Mouse (Mus musculus): ENCODE results near the gene Ptpre. TPM values are rescaled to one million over a fixed set of nuclear protein-coding genes. Genes with fewer than 3 reads are reported as not detected.
"Not testable (repeated sequence)": the region's sequence is repeated elsewhere in the genome, so short reads cannot be mapped to it uniquely, and the experiment has no call there.

Gene Ptpre
- polyA plus RNA-seq, 1 experiment from 2014 or later = 6.3 TPM

GRCm38 (mm10) chr7:135697021-135697740 is 159.9 kb downstream of the Ptpre start:
- peaks cover 82% of the 10 kb centered on the region for H3K36me3 ChIP-seq
- H3K27me3 ChIP-seq; H3K9me3 ChIP-seq (replicated peaks); ATAC-seq (ENCODE audit: insufficient number of reproducible peaks, low FRiP score, low TSS enrichment, low read depth); H3K4me3 ChIP-seq (replicated peaks); H3K4me2 ChIP-seq (replicated peaks); H3K4me1 ChIP-seq; H3K9ac ChIP-seq; H3K27ac ChIP-seq (replicated peaks): not testable (repeated sequence)
- 83% methylated on average over 5 of the region's 5 CpGs for WGBS

GRCm38 (mm10) chr7:135698362-135698761 is 161.1 kb downstream of the Ptpre start:
- Histone ChIP-seq H3K27me3 (no peaks in the 10 kb centered on the region), H3K4me3 (replicated peaks) (no peak overlapping the region), H3K9me3 (replicated peaks) (no peaks in the 10 kb centered on the region), H3K4me2 (replicated peaks) (no peak overlapping the region), H3K4me1 (no peaks in the 10 kb centered on the region), H3K36me3 (peaks cover 79% of the 10 kb centered on the region), H3K9ac (no peak overlapping the region), H3K27ac (replicated peaks) (no peak overlapping the region)
- no peak for ATAC-seq (ENCODE audit: insufficient number of reproducible peaks, low FRiP score, low TSS enrichment, low read depth)
- WGBS = 86% methylated on average over 2 of the region's 2 CpGs

DNA sequence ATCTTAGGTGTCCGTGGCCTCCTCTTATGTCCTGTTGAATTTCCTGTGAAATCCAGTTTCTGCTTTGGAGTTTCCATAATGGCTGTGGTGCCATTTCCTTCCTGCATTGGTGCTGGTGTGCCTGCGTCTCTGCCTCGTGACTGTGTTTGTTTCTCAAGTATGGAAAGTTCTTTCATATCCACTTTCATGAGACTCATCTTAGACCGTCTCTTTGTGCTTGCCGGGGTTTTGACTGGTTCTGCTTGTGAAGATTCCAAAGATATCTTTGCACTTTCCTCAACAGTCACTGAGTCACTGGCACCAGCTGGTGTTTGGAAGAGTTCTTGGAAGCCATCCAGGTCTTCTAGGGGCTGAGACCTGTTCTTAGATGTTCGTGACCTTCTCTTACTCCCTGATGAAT is 162.1 kb downstream of the Ptpre start:
- peaks cover 81% of the 10 kb centered on the region for H3K36me3 ChIP-seq
- 68% methylated on average over 6 of the region's 6 CpGs for WGBS
- H3K27ac ChIP-seq (replicated peaks); H3K9ac ChIP-seq; H3K9me3 ChIP-seq (replicated peaks); H3K4me2 ChIP-seq (replicated peaks); H3K4me1 ChIP-seq; ATAC-seq (ENCODE audit: insufficient number of reproducible peaks, low FRiP score, low TSS enrichment, low read depth); H3K27me3 ChIP-seq; H3K4me3 ChIP-seq (replicated peaks): not testable (repeated sequence)

DNA sequence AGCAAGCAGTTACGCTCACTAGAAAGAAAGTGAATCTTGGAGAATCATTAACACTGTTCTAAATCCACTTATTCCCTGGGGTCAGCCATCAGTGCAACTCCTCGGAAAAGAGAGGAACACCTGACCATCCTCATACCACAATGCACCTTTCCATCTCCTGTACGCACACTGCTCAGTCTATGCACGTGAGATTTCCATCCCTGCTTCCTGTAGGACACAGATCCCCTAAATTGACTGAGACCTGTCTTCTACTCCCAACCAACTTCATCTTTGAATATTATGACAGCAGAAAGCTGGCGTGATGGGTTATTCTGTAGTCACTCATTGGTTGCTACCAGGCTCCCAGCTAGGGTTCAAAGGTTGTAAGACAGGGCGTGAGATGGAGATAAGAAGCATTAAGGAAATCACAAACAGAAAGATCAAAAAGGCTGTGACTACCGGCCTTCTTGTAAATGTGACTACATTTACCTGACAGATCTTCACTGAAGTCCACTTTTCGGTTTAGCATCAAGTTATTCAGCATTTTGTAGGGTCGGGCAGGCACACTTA is 166.4 kb downstream of the Ptpre start:
- H3K36me3 ChIP-seq = peaks cover 82% of the 10 kb centered on the region
- no peak for ATAC-seq (ENCODE audit: insufficient number of reproducible peaks, low FRiP score, low TSS enrichment, low read depth)
- no peak overlapping the region for H3K4me2 ChIP-seq (replicated peaks)
- H3K27ac ChIP-seq (replicated peaks) = no peak overlapping the region
- no peak overlapping the region for H3K4me3 ChIP-seq (replicated peaks)
- no peak overlapping the region for H3K9ac ChIP-seq
- no peaks in the 10 kb centered on the region for H3K9me3 ChIP-seq (replicated peaks)
- H3K4me1 ChIP-seq = no peaks in the 10 kb centered on the region
- 91% methylated on average over 9 of the region's 9 CpGs for WGBS
- H3K27me3 ChIP-seq = no peaks in the 10 kb centered on the region

GRCm38 (mm10) chr7:135704251-135704650 is 167.0 kb downstream of the Ptpre start:
- H3K4me2 ChIP-seq (replicated peaks) = no peak overlapping the region
- ATAC-seq (ENCODE audit: insufficient number of reproducible peaks, low FRiP score, low TSS enrichment, low read depth) = no peak
- H3K4me1 ChIP-seq = no peaks in the 10 kb centered on the region
- H3K9ac ChIP-seq = no peak overlapping the region
- no peaks in the 10 kb centered on the region for H3K9me3 ChIP-seq (replicated peaks)
- H3K27me3 ChIP-seq = no peaks in the 10 kb centered on the region
- 89% methylated on average over 8 of the region's 8 CpGs for WGBS
- H3K27ac ChIP-seq (replicated peaks) = no peak overlapping the region
- peaks cover 77% of the 10 kb centered on the region for H3K36me3 ChIP-seq
- no peak overlapping the region for H3K4me3 ChIP-seq (replicated peaks)

- Histone ChIP-seq H3K9me3 (replicated peaks) (no peaks in the 10 kb centered on the region), H3K36me3 (peaks cover 75% of the 10 kb centered on the region), H3K4me2 (replicated peaks) (no peak overlapping the region), H3K4me1 (no peaks in the 10 kb centered on the region), H3K4me3 (replicated peaks) (no peak overlapping the region), H3K27ac (replicated peaks) (no peak overlapping the region), H3K9ac (no peak overlapping the region), H3K27me3 (no peaks in the 10 kb centered on the region)
- no peak for ATAC-seq (ENCODE audit: insufficient number of reproducible peaks, low FRiP score, low TSS enrichment, low read depth)
- WGBS = 90% methylated on average over 1 of the region's 1 CpGs
These were observed 167.8 kb downstream of the Ptpre start for GRCm38 (mm10) chr7:135705083-135705482.

DNA sequence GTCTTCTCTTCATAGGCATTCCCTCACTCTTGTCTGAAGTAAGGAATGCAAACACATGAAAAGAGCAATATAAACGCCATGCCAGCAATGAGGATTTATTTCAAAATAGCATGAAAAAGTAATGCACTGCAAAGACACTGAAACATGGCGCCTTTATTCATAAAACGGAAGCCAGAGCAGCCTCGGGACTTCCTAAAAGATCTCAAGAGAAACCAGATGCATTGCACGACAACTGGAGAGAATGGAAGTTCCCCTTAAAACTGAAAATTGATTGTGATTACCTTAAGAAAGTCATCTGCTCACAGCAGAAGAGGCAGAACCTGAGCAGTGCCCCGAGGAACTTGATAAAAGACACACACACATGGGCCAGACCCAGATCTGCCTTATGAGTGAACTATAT is 168.5 kb downstream of the Ptpre start:
- H3K4me2 ChIP-seq (replicated peaks) = no peak overlapping the region
- no peaks in the 10 kb centered on the region for H3K27me3 ChIP-seq
- H3K4me1 ChIP-seq = no peaks in the 10 kb centered on the region
- ATAC-seq (ENCODE audit: insufficient number of reproducible peaks, low FRiP score, low TSS enrichment, low read depth) = no peak
- WGBS = 81% methylated on average over 6 of the region's 6 CpGs
- H3K36me3 ChIP-seq = peaks cover 68% of the 10 kb centered on the region
- no peaks in the 10 kb centered on the region for H3K9me3 ChIP-seq (replicated peaks)
- H3K9ac ChIP-seq = no peak overlapping the region
- no peak overlapping the region for H3K4me3 ChIP-seq (replicated peaks)
- H3K27ac ChIP-seq (replicated peaks) = no peak overlapping the region

DNA sequence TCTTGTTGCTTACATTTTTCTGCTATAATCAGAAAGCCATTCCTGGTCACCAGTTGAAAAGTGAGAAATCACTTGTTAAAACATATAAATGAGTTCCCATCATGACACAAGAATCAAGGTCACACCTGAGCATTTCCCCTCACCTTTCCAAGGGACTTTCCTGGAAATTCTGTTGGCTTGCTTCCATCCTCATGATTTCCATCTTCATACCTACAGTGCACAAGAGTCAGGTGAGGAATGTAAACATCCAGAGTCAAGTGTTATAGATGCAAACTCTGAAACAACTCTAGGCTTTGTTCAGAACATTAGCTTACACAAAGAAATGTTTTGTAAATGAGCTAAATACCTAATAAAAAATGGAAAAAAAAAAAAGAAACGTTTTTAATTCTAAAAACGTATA is 173.4 kb downstream of the Ptpre start:
- WGBS = 72% methylated on average over 2 of the region's 2 CpGs
- H3K4me1 ChIP-seq = peaks cover 18% of the 10 kb centered on the region; the same call in 1 of the 2 replicates

GRCm38 (mm10) chr7:135712534-135712933 is 175.3 kb downstream of the Ptpre start:
- H3K27me3 ChIP-seq = no peaks in the 10 kb centered on the region
- ATAC-seq (ENCODE audit: insufficient number of reproducible peaks, low FRiP score, low TSS enrichment, low read depth) = no peak
- peaks cover 25% of the 10 kb centered on the region for H3K4me1 ChIP-seq
- no peak overlapping the region for H3K4me3 ChIP-seq (replicated peaks)
- H3K36me3 ChIP-seq = peaks cover 10% of the 10 kb centered on the region
- H3K27ac ChIP-seq (replicated peaks) = no peak overlapping the region
- H3K4me2 ChIP-seq (replicated peaks) = no peak overlapping the region
- H3K9me3 ChIP-seq (replicated peaks) = no peaks in the 10 kb centered on the region
- H3K9ac ChIP-seq = no peak overlapping the region
- WGBS = 90% methylated on average over 1 of the region's 1 CpGs

More for the DNA sequence above, 173.4 kb downstream of the Ptpre start:
- Histone ChIP-seq H3K27me3 (no peaks in the 10 kb centered on the region), H3K27ac (replicated peaks) (no peak overlapping the region), H3K4me2 (replicated peaks) (no peak overlapping the region), H3K9ac (no peak overlapping the region), H3K36me3 (peaks cover 29% of the 10 kb centered on the region), H3K9me3 (replicated peaks) (no peaks in the 10 kb centered on the region), H3K4me3 (replicated peaks) (no peak overlapping the region)
- ATAC-seq (ENCODE audit: insufficient number of reproducible peaks, low FRiP score, low TSS enrichment, low read depth) = no peak

DNA sequence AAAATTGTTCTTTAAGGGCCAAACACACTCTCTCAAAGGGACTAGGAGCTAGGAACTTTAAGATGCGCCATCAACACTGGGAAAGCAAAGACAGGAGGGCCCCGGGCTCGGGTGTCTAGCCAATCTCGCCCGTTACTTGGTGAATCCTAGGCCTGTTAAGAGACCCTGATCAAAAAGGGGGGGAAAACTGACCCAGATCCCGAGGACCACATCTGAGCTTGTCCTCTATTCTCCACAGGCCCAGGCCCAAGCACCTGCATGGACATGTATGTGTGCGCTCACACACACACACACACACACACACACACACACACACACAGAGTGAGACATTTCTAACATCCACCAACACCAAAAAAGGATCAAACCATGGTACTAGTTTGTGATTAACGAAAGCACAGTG is 176.0 kb downstream of the Ptpre start:
- no peak for ATAC-seq (ENCODE audit: insufficient number of reproducible peaks, low FRiP score, low TSS enrichment, low read depth)
- no peak overlapping the region for H3K9ac ChIP-seq
- no peaks in the 10 kb centered on the region for H3K27me3 ChIP-seq
- peak overlapping the region; percentile 50 for H3K4me2 ChIP-seq (replicated peaks)
- WGBS = 70% methylated on average over 8 of the region's 8 CpGs
- no peak overlapping the region for H3K27ac ChIP-seq (replicated peaks)
- 0 out of 2 replicates have a peak, but pooled peaks cover 5% of the 10 kb centered on the region for H3K36me3 ChIP-seq
- H3K4me1 ChIP-seq = peaks cover 25% of the 10 kb centered on the region
- H3K9me3 ChIP-seq (replicated peaks) = no peaks in the 10 kb centered on the region
- peak overlapping the region; percentile 80 for H3K4me3 ChIP-seq (replicated peaks)

- under 1% methylated on average over 7 of the region's 7 CpGs for WGBS
- Histone ChIP-seq H3K9ac (peak overlapping the region; percentile 64), H3K36me3 (no peaks in the 10 kb centered on the region), H3K4me2 (replicated peaks) (peak overlapping the region; percentile 82), H3K9me3 (replicated peaks) (no peaks in the 10 kb centered on the region), H3K27ac (replicated peaks) (no peak overlapping the region), H3K4me1 (peaks cover 25% of the 10 kb centered on the region), H3K4me3 (replicated peaks) (peak overlapping the region; percentile 80), H3K27me3 (no peaks in the 10 kb centered on the region)
- no peak for ATAC-seq (ENCODE audit: insufficient number of reproducible peaks, low FRiP score, low TSS enrichment, low read depth)
These were observed 177.9 kb downstream of the Ptpre start for GRCm38 (mm10) chr7:135715166-135715565.

Data from embryonic facial prominence, embryonic 15.5 days (tissue).